Mouse (Mus musculus) limb, embryonic 10.5 days (tissue): ENCODE results near the gene Rtkn. TPM values are rescaled to one million over a fixed set of nuclear protein-coding genes. Genes with fewer than 3 reads are reported as not detected.

Experiments used
- microRNA counts: library from miRNA; unstranded; fragments of <30 nt; microRNA quantifications from one replicate; lab custom pipeline; 2017
- microRNA-seq: library from miRNA; unstranded; fragments of <30 nt; microRNA quantifications from one replicate; pipeline ENCODE4, GENCODE M21; 2017
- polyA plus RNA-seq: library from polyadenylated mRNA; unstranded; fragments of >200 nt; fragmentation: Nextera tagmentation; extraction: Ambion mirVana; gene quantifications from 2 replicates; pipeline ENCODE4 v1.2.1, GENCODE M21; 2016

Rtkn gene
- polyA plus RNA-seq, 1 experiment from 2014 or later, result 51.8 TPM

MicroRNAs within 50 kb of the gene (microRNA counts, 519-probe panel; counts per million panel counts)
- microRNA mmu-miR-3470a+mmu-miR-3470b (lab: Ali Mortazavi, UCI), result 684 counts per million, percentile 72 among the panel's probes with 10 or more counts

Small RNA genes lying within 50 kb of the gene (microRNA-seq; reads per million reads assigned to microRNA genes)
- not detected for gene Mir3470a

Other genes with a start within 250 kb of the Rtkn start
- 0.83 and 1.9 TPM in 2 replicates for gene Sema4f, start 195.7 kb upstream of the Rtkn start, polyA plus RNA-seq
- 0.19 and 0.33 TPM in 2 replicates for gene M1ap, start 188.6 kb upstream of the Rtkn start, polyA plus RNA-seq
- gene Dok1, start 102.0 kb upstream of the Rtkn start, polyA plus RNA-seq, result 9.8 and 14.9 TPM in 2 replicates
- gene Loxl3, start 101.3 kb upstream of the Rtkn start, polyA plus RNA-seq, result 6.3 and 12.8 TPM in 2 replicates
- gene Aup1, start 80.9 kb upstream of the Rtkn start, polyA plus RNA-seq, result 167 and 169 TPM in 2 replicates
- 76.2 and 82.6 TPM in 2 replicates for gene Htra2, start 80.2 kb upstream of the Rtkn start, polyA plus RNA-seq
- gene Dqx1, start 77.6 kb upstream of the Rtkn start, polyA plus RNA-seq, result 1.4 and 1.5 TPM in 2 replicates
- gene Tlx2, start 65.2 kb upstream of the Rtkn start, polyA plus RNA-seq, result 0.16 TPM in 1 of 2 replicates, not detected in the other
- gene Pcgf1, start 57.6 kb upstream of the Rtkn start, polyA plus RNA-seq, result 46.5 and 46.9 TPM in 2 replicates
- gene Lbx2, start 49.1 kb upstream of the Rtkn start, polyA plus RNA-seq, result 0.82 and 1.5 TPM in 2 replicates
- 1.7 and 3.8 TPM in 2 replicates for gene Ccdc142, start 33.9 kb upstream of the Rtkn start, polyA plus RNA-seq
- gene Gm42688, start 33.8 kb upstream of the Rtkn start, polyA plus RNA-seq, result 2.1 and 2.8 TPM in 2 replicates
- gene Mrpl53, start 26.4 kb upstream of the Rtkn start, polyA plus RNA-seq, result 150 and 163 TPM in 2 replicates
- 45.3 and 53.8 TPM in 2 replicates for gene Mogs, start 20.0 kb upstream of the Rtkn start, polyA plus RNA-seq
- gene Wbp1, start 13.9 kb upstream of the Rtkn start, polyA plus RNA-seq, result 136 and 188 TPM in 2 replicates
- 17.4 and 17.8 TPM in 2 replicates for gene Ino80b, start 10.0 kb upstream of the Rtkn start, polyA plus RNA-seq
- 10.9 and 13.7 TPM in 2 replicates for gene Wdr54, start 20.9 kb downstream of the Rtkn start, polyA plus RNA-seq
- gene 1700003E16Rik, start 20.9 kb downstream of the Rtkn start, polyA plus RNA-seq, result 0.80 and 1.6 TPM in 2 replicates
- gene Dctn1, start 30.5 kb downstream of the Rtkn start, polyA plus RNA-seq, result 96.4 and 108 TPM in 2 replicates
- gene Slc4a5, start 84.4 kb downstream of the Rtkn start, polyA plus RNA-seq, result 0.23 and 0.25 TPM in 2 replicates
- gene Mthfd2, start 190.4 kb downstream of the Rtkn start, polyA plus RNA-seq, result 64.9 and 94.0 TPM in 2 replicates
- 54.1 and 63.3 TPM in 2 replicates for gene Mob1a, start 190.6 kb downstream of the Rtkn start, polyA plus RNA-seq
- gene Bola3, start 213.7 kb downstream of the Rtkn start, polyA plus RNA-seq, result 162 and 171 TPM in 2 replicates